Comparison of ENCODE assay signal across 9 mouse cellular contexts in genomic region chr6:72401875-72402274, GRCm38 (mm10). TPM values are rescaled to one million over a fixed set of nuclear protein-coding genes. Genes with fewer than 3 reads are reported as not detected.
DNase-seq lines count a peak whose midpoint lies in the region; ATAC-seq and TF ChIP-seq lines count a peak whose summit lies in the region.
"Had no signal": no experiment of that assay in that cellular context is flagged by ENCODE, and none has a peak within 500 bp of the region (broad histone marks: within the 10 kb centered on the region; RNA-seq: fewer than 3 reads in every experiment).

No protein-coding gene starts in this region.

- TF ChIP-seq POLR2A in olfactory bulb, adult 2 months (IDR thresholded peaks at IDR 0.05; ENCODE audit: insufficient read depth, low read depth, low read length): no peak

- 0 out of 2 replicates have a peak, but pooled peaks have one; percentile 34 for TF ChIP-seq CTCF in olfactory bulb, adult 2 months (IDR thresholded peaks at IDR 0.05; ENCODE audit: insufficient read depth, low read depth, low read length)

- ATAC-seq in erythroblast, adult 5-6 weeks (replicated peaks; ENCODE audit: low FRiP score, poor library complexity, severe bottlenecking): peak; percentile 88
- ATAC-seq in inflammation-experienced regulatory T-cells, adult 6 months: peak; percentile 86
- no peak for ATAC-seq in limb, embryonic 11.5 days (ENCODE audit: insufficient number of reproducible peaks, low FRiP score, low TSS enrichment, low read depth)

- no peaks in the 10 kb centered on the region for H3K27me3 ChIP-seq in limb, embryonic 11.5 days (ENCODE audit: control insufficient read depth, insufficient read depth, low read length)
- H3K27me3 ChIP-seq: embryonic facial prominence, embryonic 15.5 days had no signal

- no peak overlapping the region for H3K27ac ChIP-seq in limb, embryonic 11.5 days (replicated peaks; ENCODE audit: low read depth, low read length)
- no peak overlapping the region for H3K27ac ChIP-seq in olfactory bulb, adult 2 months (ENCODE audit: insufficient read depth, low read depth, low read length)
- H3K27ac ChIP-seq: embryonic facial prominence, embryonic 15.5 days had no signal

- no peak overlapping the region for H3K4me3 ChIP-seq in limb, embryonic 11.5 days (ENCODE audit: low read depth, low read length)
- no peak overlapping the region for H3K4me3 ChIP-seq in olfactory bulb, adult 2 months (ENCODE audit: insufficient read depth, low read depth, low read length)
- H3K4me3 ChIP-seq: embryonic facial prominence, embryonic 15.5 days had no signal

- H3K4me1 ChIP-seq in limb, embryonic 11.5 days (ENCODE audit: control insufficient read depth, insufficient read depth, low read length): no peaks in the 10 kb centered on the region
- no peaks in the 10 kb centered on the region for H3K4me1 ChIP-seq in olfactory bulb, adult 2 months (ENCODE audit: control insufficient read depth, insufficient read depth, low read length)
- H3K4me1 ChIP-seq: embryonic facial prominence, embryonic 15.5 days had no signal

- peak; percentile 64 for DNase-seq in left cerebral cortex, adult 18-20 months (ENCODE audit: low spot score in 2 of 2)
- no peak for DNase-seq in left cerebral cortex, adult 11 months (ENCODE audit: low spot score)
- peak; percentile 80 to 82 for DNase-seq in adrenal gland, postnatal 36 days
- peak; percentile 82 for DNase-seq in limb, embryonic 11.5 days (ENCODE audit: low spot score)
- peak; percentile 35 to 44 for DNase-seq in thymus, adult 18-20 months

- 18% methylated on average over 7 of the region's 7 CpGs for WGBS in limb, embryonic 11.5 days
- WGBS in olfactory bulb, adult 2 months: 16% methylated on average over 7 of the region's 7 CpGs

- no peaks in the 10 kb centered on the region for H3K9me3 ChIP-seq in limb, embryonic 11.5 days (ENCODE audit: control insufficient read depth, low read length)
- H3K9me3 ChIP-seq: embryonic facial prominence, embryonic 15.5 days had no signal

- no peak overlapping the region for H3K9ac ChIP-seq in limb, embryonic 11.5 days (ENCODE audit: low read length)
- H3K9ac ChIP-seq: embryonic facial prominence, embryonic 15.5 days had no signal

- H3K36me3 ChIP-seq in limb, embryonic 11.5 days (ENCODE audit: control insufficient read depth, insufficient read depth, low read length): no peaks in the 10 kb centered on the region
- H3K36me3 ChIP-seq: embryonic facial prominence, embryonic 15.5 days had no signal

- no peak overlapping the region for H3K4me2 ChIP-seq in limb, embryonic 11.5 days (ENCODE audit: low read depth, severe bottlenecking)
- H3K4me2 ChIP-seq: embryonic facial prominence, embryonic 15.5 days had no signal

RNA-seq across cellular contexts. Expression of gene Vamp8, which starts 11.4 kb away (rescaled TPM):
- total RNA-seq in left cerebral cortex, adult 18-20 months (2021): 10 to 100 TPM; 12.6 to 14.0 TPM
- total RNA-seq in adrenal gland, postnatal 36 days (2021): 100 to 1,000 TPM; 104 to 156 TPM
- 68.5 and 70.1 TPM in 2 replicates for total RNA-seq in erythroblast, adult 5-6 weeks (2015; ENCODE audit: low replicate concordance)
- 91.4 and 102 TPM in 2 replicates for total RNA-seq in erythroblast, adult 5-6 weeks (2017; ENCODE audit: low replicate concordance)
- polyA plus RNA-seq in inflammation-experienced regulatory T-cells, adult 6 months (2017; shearing (Covaris generic)): 100 to 1,000 TPM; 338 to 440 (median 338) TPM
- 81.4 and 87.4 TPM in 2 replicates for polyA plus RNA-seq in limb, embryonic 11.5 days (2014; fragmentation: Nextera tagmentation; extraction: Ambion mirVana)
- not detected in 2 replicates for polyA plus RNA-seq in olfactory bulb, adult 2 months (2012; ENCODE audit: insufficient read depth, insufficient read length, low replicate concordance, missing spikeins)

RNA-seq across cellular contexts. Expression of gene Ggcx, which starts 12.2 kb away (rescaled TPM):
- 10 to 100 TPM; 21.7 to 24.4 TPM for total RNA-seq in left cerebral cortex, adult 18-20 months (2021)
- total RNA-seq in adrenal gland, postnatal 36 days (2021): 10 to 100 TPM; 49.4 to 69.6 TPM
- 1.3 and 5.0 TPM in 2 replicates for total RNA-seq in erythroblast, adult 5-6 weeks (2015; ENCODE audit: low replicate concordance)
- total RNA-seq in erythroblast, adult 5-6 weeks (2017; ENCODE audit: low replicate concordance): 0.85 and 2.1 TPM in 2 replicates
- polyA plus RNA-seq in inflammation-experienced regulatory T-cells, adult 6 months (2017; shearing (Covaris generic)): 1 to 10 TPM; 5.6 to 6.5 (median 5.9) TPM
- polyA plus RNA-seq in limb, embryonic 11.5 days (2014; fragmentation: Nextera tagmentation; extraction: Ambion mirVana): 16.0 and 17.9 TPM in 2 replicates
- not detected in 2 replicates for polyA plus RNA-seq in olfactory bulb, adult 2 months (2012; ENCODE audit: insufficient read depth, insufficient read length, low replicate concordance, missing spikeins)

RNA-seq across cellular contexts. Expression of gene Vamp5, which starts 21.6 kb away (rescaled TPM):
- 1 to 10 TPM; 6.1 to 7.0 TPM for total RNA-seq in left cerebral cortex, adult 18-20 months (2021)
- total RNA-seq in adrenal gland, postnatal 36 days (2021): 10 to 100 TPM; 35.1 to 38.5 TPM
- 55.7 and 57.1 TPM in 2 replicates for total RNA-seq in erythroblast, adult 5-6 weeks (2015; ENCODE audit: low replicate concordance)
- 9.5 and 21.2 TPM in 2 replicates for total RNA-seq in erythroblast, adult 5-6 weeks (2017; ENCODE audit: low replicate concordance)
- 10 to 100 TPM; 67.7 to 70.9 (median 69.7) TPM for polyA plus RNA-seq in inflammation-experienced regulatory T-cells, adult 6 months (2017; shearing (Covaris generic))
- 15.2 and 17.0 TPM in 2 replicates for polyA plus RNA-seq in limb, embryonic 11.5 days (2014; fragmentation: Nextera tagmentation; extraction: Ambion mirVana)
- polyA plus RNA-seq in olfactory bulb, adult 2 months (2012; ENCODE audit: insufficient read depth, insufficient read length, low replicate concordance, missing spikeins): not detected in 2 replicates

RNA-seq across cellular contexts. Expression of gene Rnf181, which starts 35.1 kb away (rescaled TPM):
- total RNA-seq in left cerebral cortex, adult 18-20 months (2021): 10 to 100 TPM; 78.9 to 81.5 TPM
- total RNA-seq in adrenal gland, postnatal 36 days (2021): 100 to 1,000 TPM; 258 to 471 TPM
- 37.1 and 51.6 TPM in 2 replicates for total RNA-seq in erythroblast, adult 5-6 weeks (2015; ENCODE audit: low replicate concordance)
- total RNA-seq in erythroblast, adult 5-6 weeks (2017; ENCODE audit: low replicate concordance): 44.0 and 47.3 TPM in 2 replicates
- polyA plus RNA-seq in inflammation-experienced regulatory T-cells, adult 6 months (2017; shearing (Covaris generic)): 100 to 1,000 TPM; 107 to 150 (median 144) TPM
- 92.1 and 96.0 TPM in 2 replicates for polyA plus RNA-seq in limb, embryonic 11.5 days (2014; fragmentation: Nextera tagmentation; extraction: Ambion mirVana)
- polyA plus RNA-seq in olfactory bulb, adult 2 months (2012; ENCODE audit: insufficient read depth, insufficient read length, low replicate concordance, missing spikeins): not detected in 2 replicates

RNA-seq across cellular contexts. Expression of gene Mat2a, which starts 37.5 kb away (rescaled TPM):
- 100 to 1,000 TPM; 172 to 199 TPM for total RNA-seq in left cerebral cortex, adult 18-20 months (2021)
- total RNA-seq in adrenal gland, postnatal 36 days (2021): 100 to 1,000 TPM; 227 to 350 TPM
- total RNA-seq in erythroblast, adult 5-6 weeks (2015; ENCODE audit: low replicate concordance): 77.8 and 93.8 TPM in 2 replicates
- total RNA-seq in erythroblast, adult 5-6 weeks (2017; ENCODE audit: low replicate concordance): 44.9 and 67.3 TPM in 2 replicates
- polyA plus RNA-seq in inflammation-experienced regulatory T-cells, adult 6 months (2017; shearing (Covaris generic)): 100 to 1,000 TPM; 217 to 228 (median 219) TPM
- 490 and 507 TPM in 2 replicates for polyA plus RNA-seq in limb, embryonic 11.5 days (2014; fragmentation: Nextera tagmentation; extraction: Ambion mirVana)
- 274 and 557 TPM in 2 replicates for polyA plus RNA-seq in olfactory bulb, adult 2 months (2012; ENCODE audit: insufficient read depth, insufficient read length, low replicate concordance, missing spikeins)

Comparison
In these comparisons a context has a peak if more than half of its experiments do, and no peak if none do; other contexts are left out.
1. RNA of gene Vamp8, which starts 11.4 kb away (total RNA-seq): 104 to 156 TPM in adrenal gland, postnatal 36 days and 68.5 to 102 TPM in erythroblast, adult 5-6 weeks; 12.6 to 14.0 TPM in left cerebral cortex, adult 18-20 months; every median in the first group is over 4 times any median in the second.